Mouse (Mus musculus): ENCODE data around the gene Aurka.

Gene Aurka

GRCm38 (mm10) chr2:172381898-172382297 lies 11.6 kb upstream of the Aurka start:
- no peak for DNase-seq (ENCODE audit: extremely low read depth, insufficient read length, low spot score)

GRCm38 (mm10) chr2:172381341-172381740 lies 11.0 kb upstream of the Aurka start:
- no peak for DNase-seq (ENCODE audit: extremely low read depth, insufficient read length, low spot score)

GRCm38 (mm10) chr2:172380513-172380912 lies 10.2 kb upstream of the Aurka start:
- no peak for DNase-seq (ENCODE audit: extremely low read depth, insufficient read length, low spot score)

GRCm38 (mm10) chr2:172378332-172378731 lies 8.0 kb upstream of the Aurka start:
- no peak for DNase-seq (ENCODE audit: extremely low read depth, insufficient read length, low spot score)

GRCm38 (mm10) chr2:172376999-172377515 lies 6.7 kb upstream of the Aurka start:
- DNase-seq (ENCODE audit: extremely low read depth, insufficient read length, low spot score): no peak

GRCm38 (mm10) chr2:172376551-172376950 lies 6.2 kb upstream of the Aurka start:
- no peak for DNase-seq (ENCODE audit: extremely low read depth, insufficient read length, low spot score)

GRCm38 (mm10) chr2:172371258-172371657 lies 923 bp upstream of the Aurka start:
- DNase-seq (ENCODE audit: extremely low read depth, insufficient read length, low spot score): no peak

- DNase-seq (ENCODE audit: extremely low read depth, insufficient read length, low spot score): no peak
Measured at GRCm38 (mm10) chr2:172363176-172363575, 7.2 kb downstream of the Aurka start.

GRCm38 (mm10) chr2:172355833-172356232 lies 14.5 kb downstream of the Aurka start:
- DNase-seq (ENCODE audit: extremely low read depth, insufficient read length, low spot score): no peak

- DNase-seq (ENCODE audit: extremely low read depth, insufficient read length, low spot score): no peak
Measured at GRCm38 (mm10) chr2:172354761-172355160, 15.6 kb downstream of the Aurka start.

GRCm38 (mm10) chr2:172353218-172353617 lies 17.1 kb downstream of the Aurka start:
- no peak for DNase-seq (ENCODE audit: extremely low read depth, insufficient read length, low spot score)

GRCm38 (mm10) chr2:172350773-172351172 lies 19.6 kb downstream of the Aurka start:
- DNase-seq (ENCODE audit: extremely low read depth, insufficient read length, low spot score): no peak

- DNase-seq (ENCODE audit: extremely low read depth, insufficient read length, low spot score): no peak
Measured at GRCm38 (mm10) chr2:172349776-172350175, 20.6 kb downstream of the Aurka start.

GRCm38 (mm10) chr2:172348297-172348950 lies 21.9 kb downstream of the Aurka start:
- no peak for DNase-seq (ENCODE audit: extremely low read depth, insufficient read length, low spot score)

- DNase-seq (ENCODE audit: extremely low read depth, insufficient read length, low spot score): no peak
Measured at GRCm38 (mm10) chr2:172346933-172347611, 23.3 kb downstream of the Aurka start.

GRCm38 (mm10) chr2:172346034-172346929 lies 24.1 kb downstream of the Aurka start:
- peak; percentile 77 for DNase-seq (ENCODE audit: extremely low read depth, insufficient read length, low spot score)

GRCm38 (mm10) chr2:172345258-172345738 lies 25.0 kb downstream of the Aurka start, which contains the start of gene Fam210b:
Gene Fam210b, plus strand, starts transcription at chr2:172345565.
- peak; percentile 92 for DNase-seq (ENCODE audit: extremely low read depth, insufficient read length, low spot score)

- DNase-seq (ENCODE audit: extremely low read depth, insufficient read length, low spot score): no peak
Measured at GRCm38 (mm10) chr2:172344669-172345068, 25.7 kb downstream of the Aurka start.

GRCm38 (mm10) chr2:172343751-172344150 lies 26.6 kb downstream of the Aurka start:
- DNase-seq (ENCODE audit: extremely low read depth, insufficient read length, low spot score): no peak

GRCm38 (mm10) chr2:172341606-172342005 lies 28.7 kb downstream of the Aurka start:
- DNase-seq (ENCODE audit: extremely low read depth, insufficient read length, low spot score): no peak

- no peak for DNase-seq (ENCODE audit: extremely low read depth, insufficient read length, low spot score)
Measured at GRCm38 (mm10) chr2:172340936-172341335, 29.4 kb downstream of the Aurka start.
